Mouse (Mus musculus): Measurements from ENCODE around the gene Cisd3. TPM values are rescaled to one million over a fixed set of nuclear protein-coding genes. Genes with fewer than 3 reads are reported as not detected.
A peak's percentile ranks its signal among the peaks of the same experiment; 100 is the strongest.
"Not testable (repeated sequence)": the region's sequence is repeated elsewhere in the genome, so short reads cannot be mapped to it uniquely, and the experiment has no call there.

Gene Cisd3
- polyA plus RNA-seq, 1 experiment from 2014 or later: 28.3 TPM

DNA sequence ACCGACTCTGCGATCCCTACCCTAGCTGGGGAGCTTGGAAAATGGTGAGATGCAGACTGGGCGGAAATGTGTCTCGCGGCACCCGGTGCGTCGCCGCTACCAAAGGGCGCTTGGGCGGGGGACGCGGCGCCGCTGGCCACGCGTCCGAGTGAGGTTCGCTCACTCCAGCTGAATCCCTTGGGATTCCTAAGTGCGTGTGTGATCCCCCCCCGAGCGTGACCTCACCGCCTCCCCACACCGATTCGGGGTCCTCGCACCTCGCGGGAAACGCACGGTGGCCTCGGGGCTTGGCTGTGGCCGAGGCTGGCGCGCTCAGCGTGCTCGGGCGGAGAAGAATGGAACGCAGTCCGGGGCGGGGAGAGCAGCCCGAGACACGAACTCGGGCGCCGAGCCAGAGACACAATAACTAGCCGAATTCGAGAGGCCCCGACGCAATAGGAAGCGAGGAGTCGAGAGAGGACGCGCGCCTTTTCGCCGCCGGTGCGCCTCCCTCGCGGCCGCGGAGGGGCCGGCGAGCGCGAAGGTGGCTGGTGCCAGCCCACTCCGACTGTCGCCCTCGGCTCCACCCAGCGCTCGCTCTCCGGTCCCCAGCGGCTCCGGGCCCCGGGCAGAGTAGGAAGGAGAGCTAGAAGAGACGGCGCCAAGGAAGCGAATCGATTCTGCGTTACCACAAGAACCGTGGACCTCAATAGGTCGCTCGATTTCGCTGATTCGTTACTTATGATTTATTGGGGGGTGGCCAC is 14.5 kb downstream of the Cisd3 start, which contains the start of gene Pcgf2:
Pcgf2 (minus strand) TSS at position 495 of the 743 bp plus-strand sequence.
- peak within 1 kb of the TSS; percentile 88 for H3K4me2 ChIP-seq (ENCODE audit: low read depth, low read length)
- H3K36me3 ChIP-seq (ENCODE audit: control insufficient read depth, insufficient read depth, low read length): no peaks in the 10 kb centered on the region
- H3K9ac ChIP-seq (replicated peaks; ENCODE audit: low read depth, low read length): peak within 1 kb of the TSS; percentile 85
- H3K27me3 ChIP-seq (ENCODE audit: control insufficient read depth, insufficient read depth, low read length): no peaks in the 10 kb centered on the region
- ATAC-seq (ENCODE audit: low read depth): peak; percentile 19
- no peaks in the 10 kb centered on the region for H3K9me3 ChIP-seq (ENCODE audit: control insufficient read depth, low read length)
- peak within 1 kb of the TSS; percentile 86 for H3K4me3 ChIP-seq (ENCODE audit: low read depth, low read length)
- H3K27ac ChIP-seq (ENCODE audit: low read depth, low read length): peak within 1 kb of the TSS; percentile 88
- H3K4me1 ChIP-seq (ENCODE audit: control insufficient read depth, insufficient read depth, low read length): peaks cover 48% of the 10 kb centered on the region
- WGBS: under 1% methylated on average over 84 of the region's 85 CpGs

DNA sequence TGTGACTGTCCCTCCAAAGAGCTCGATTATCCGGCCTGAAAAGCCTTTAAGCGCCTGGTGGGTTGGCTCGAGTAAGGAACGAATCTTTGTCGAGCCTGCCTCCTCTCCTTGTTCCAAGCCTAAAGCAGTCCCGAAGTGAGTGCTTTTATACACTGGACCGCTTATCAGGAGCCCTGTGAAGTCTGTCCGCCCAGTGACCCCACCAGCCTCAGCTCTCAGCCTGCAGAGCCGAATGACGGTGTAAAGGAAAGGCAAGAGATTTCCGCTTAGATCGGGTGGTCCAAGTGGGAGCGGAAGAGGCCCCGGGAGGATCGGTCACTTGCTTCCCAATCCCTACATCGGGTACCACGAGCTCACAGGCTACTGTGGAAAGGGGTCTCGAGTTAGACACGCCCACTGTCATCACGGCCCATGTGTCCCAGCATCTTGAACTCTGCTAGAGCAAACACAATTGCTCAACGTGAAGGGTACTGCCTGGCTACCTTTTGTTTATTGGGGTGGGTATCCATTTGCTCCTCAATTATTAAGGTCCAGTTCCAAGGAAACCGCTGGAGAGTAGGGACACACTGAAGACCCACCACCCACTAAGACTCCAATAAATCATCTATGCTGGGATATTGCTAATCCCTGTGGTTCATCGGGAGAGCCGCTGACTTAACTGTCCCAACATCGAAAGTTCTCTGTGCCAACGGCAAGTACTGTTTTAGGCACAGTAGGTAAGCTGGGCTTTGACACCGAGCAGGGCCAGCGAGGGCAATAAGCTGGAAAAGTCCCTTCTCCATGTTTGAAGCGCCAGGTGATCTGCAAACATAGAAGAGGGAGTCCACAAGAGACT is 15.3 kb downstream of the Cisd3 start:
- H3K9ac ChIP-seq (replicated peaks; ENCODE audit: low read depth, low read length): peak overlapping the region; percentile 85
- no peaks in the 10 kb centered on the region for H3K27me3 ChIP-seq (ENCODE audit: control insufficient read depth, insufficient read depth, low read length)
- no peak for ATAC-seq (ENCODE audit: low read depth)
- H3K36me3 ChIP-seq (ENCODE audit: control insufficient read depth, insufficient read depth, low read length): no peaks in the 10 kb centered on the region
- WGBS: 14% methylated on average over 30 of the region's 30 CpGs
- H3K27ac ChIP-seq (ENCODE audit: low read depth, low read length): peak overlapping the region; percentile 88
- peaks cover 40% of the 10 kb centered on the region for H3K4me1 ChIP-seq (ENCODE audit: control insufficient read depth, insufficient read depth, low read length)
- H3K9me3 ChIP-seq (ENCODE audit: control insufficient read depth, low read length): no peaks in the 10 kb centered on the region
- peak overlapping the region; percentile 80 for H3K4me2 ChIP-seq (ENCODE audit: low read depth, low read length)
- H3K4me3 ChIP-seq (ENCODE audit: low read depth, low read length): peak overlapping the region; percentile 86

DNA sequence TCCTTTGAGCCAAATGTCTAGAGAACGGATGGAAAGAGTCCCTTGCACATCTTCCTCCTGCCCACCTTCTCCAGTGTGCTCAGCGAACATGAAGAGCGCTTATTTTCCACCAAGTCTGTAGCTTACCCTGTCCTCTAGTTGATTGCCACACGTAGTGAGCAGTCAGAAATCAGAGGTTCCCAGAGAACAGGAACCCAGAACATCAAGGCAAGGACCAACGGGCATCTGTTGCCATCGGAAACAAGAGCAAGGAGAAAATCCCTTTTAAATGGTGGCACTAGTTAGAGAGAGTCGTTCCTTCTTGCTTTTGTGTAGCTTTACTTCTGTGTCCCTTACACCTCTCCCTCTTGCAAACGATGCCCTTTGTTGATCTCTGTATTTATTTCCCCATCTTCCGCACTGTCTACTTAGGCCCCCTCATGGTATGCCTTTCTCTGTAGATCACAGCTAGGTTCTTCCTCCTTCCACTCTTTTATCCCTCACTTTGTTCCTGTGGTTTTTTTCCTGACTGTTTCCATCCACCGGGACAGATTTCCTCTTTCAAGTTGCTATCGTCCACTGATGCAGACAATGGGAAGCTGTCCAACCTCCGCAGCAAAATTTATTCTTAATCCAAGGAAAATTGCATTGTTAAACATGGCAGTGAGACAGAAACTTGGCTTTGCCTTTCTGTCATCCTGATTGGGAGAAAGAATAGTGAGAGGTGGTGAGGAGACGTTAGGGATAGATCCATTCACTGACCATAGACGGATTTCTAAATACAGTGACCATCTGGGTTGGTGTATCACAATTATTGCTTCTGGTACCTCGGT is 16.2 kb downstream of the Cisd3 start:
- no peaks in the 10 kb centered on the region for H3K27me3 ChIP-seq (ENCODE audit: control insufficient read depth, insufficient read depth, low read length)
- peaks cover 32% of the 10 kb centered on the region for H3K4me1 ChIP-seq (ENCODE audit: control insufficient read depth, insufficient read depth, low read length)
- WGBS: 49% methylated on average over 15 of the region's 15 CpGs
- H3K4me3 ChIP-seq (ENCODE audit: low read depth, low read length): peak overlapping the region; percentile 86
- 0 out of 2 replicates have a peak, but pooled peaks cover 3% of the 10 kb centered on the region for H3K36me3 ChIP-seq (ENCODE audit: control insufficient read depth, insufficient read depth, low read length)
- no peak overlapping the region for H3K9ac ChIP-seq (replicated peaks; ENCODE audit: low read depth, low read length)
- H3K27ac ChIP-seq (ENCODE audit: low read depth, low read length): peak overlapping the region; percentile 84; the same call in 1 of the 2 replicates
- ATAC-seq (ENCODE audit: low read depth): no peak
- H3K9me3 ChIP-seq (ENCODE audit: control insufficient read depth, low read length): no peaks in the 10 kb centered on the region
- H3K4me2 ChIP-seq (ENCODE audit: low read depth, low read length): peak overlapping the region; percentile 85

DNA sequence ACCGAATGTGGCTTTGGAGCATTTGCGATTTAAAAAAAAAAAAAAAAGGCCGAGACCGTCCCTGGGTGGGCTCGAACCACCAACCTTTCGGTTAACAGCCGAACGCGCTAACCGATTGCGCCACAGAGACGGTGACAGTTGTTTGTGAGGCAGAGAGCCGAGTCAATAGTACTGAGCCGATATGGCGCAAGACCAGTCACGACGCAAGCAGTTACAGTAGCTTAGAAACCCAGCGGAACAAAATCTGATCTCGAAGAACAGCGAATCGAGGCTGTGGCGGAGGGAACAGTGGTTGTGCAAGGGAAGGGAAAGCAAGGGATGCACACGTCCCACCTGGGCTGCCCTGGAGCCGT is 16.7 kb downstream of the Cisd3 start:
- Histone ChIP-seq H3K27me3 (ENCODE audit: control insufficient read depth, insufficient read depth, low read length) (no peaks in the 10 kb centered on the region), H3K27ac (ENCODE audit: low read depth, low read length) (peak overlapping the region; percentile 84), H3K9me3 (ENCODE audit: control insufficient read depth, low read length) (no peaks in the 10 kb centered on the region), H3K4me1 (ENCODE audit: control insufficient read depth, insufficient read depth, low read length) (peaks cover 26% of the 10 kb centered on the region), H3K9ac (replicated peaks; ENCODE audit: low read depth, low read length) (peak overlapping the region; percentile 57), H3K4me3 (ENCODE audit: low read depth, low read length) (peak overlapping the region; percentile 86), H3K36me3 (ENCODE audit: control insufficient read depth, insufficient read depth, low read length) (peaks cover 8% of the 10 kb centered on the region; the same call in 1 of the 2 replicates), H3K4me2 (ENCODE audit: low read depth, low read length) (peak overlapping the region; percentile 85)
- no peak; the same call in 1 of the 2 replicates for ATAC-seq (ENCODE audit: low read depth)
- WGBS: under 1% methylated on average over 24 of the region's 24 CpGs

DNA sequence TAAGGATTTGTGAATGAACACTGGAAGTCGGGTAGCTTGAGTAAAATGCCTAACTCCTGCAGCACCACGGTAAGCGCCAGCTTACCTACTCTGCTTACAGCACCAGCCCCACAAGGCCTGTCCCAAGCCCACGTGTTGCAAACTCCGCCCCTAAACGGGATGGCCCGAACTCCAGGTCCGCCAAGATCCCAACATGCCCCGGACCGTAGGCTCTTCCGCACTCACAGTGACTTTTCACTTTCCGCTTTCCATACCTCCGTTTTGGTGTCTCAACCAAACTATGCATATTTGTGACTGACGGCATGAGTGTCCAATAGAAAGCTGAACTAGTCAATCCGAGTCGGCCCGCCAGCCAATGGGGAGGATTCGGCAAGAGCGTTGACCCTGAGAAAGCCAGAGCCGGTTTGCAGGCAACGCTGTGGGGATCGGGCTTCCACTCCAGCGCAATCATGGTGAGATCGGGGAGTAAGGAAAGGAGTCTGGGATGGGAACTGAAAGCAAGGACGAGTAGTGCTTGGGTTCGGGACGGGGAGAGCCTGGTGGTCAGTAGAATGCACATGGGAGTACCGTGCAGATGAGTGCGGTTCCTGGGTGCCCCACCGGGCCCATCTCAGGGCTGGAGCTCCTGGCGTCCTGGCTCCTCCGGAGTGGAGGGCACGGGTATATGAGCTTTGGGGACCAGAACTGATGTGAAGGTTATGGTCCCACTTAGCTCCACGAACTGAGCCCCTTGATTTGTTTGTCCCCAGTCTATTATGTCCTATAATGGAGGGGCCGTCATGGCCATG is 17.6 kb downstream of the Cisd3 start, which contains the start of gene Psmb3:
Psmb3 (plus strand) TSS at position 361 of the 788 bp plus-strand sequence.
- H3K4me3 ChIP-seq (ENCODE audit: low read depth, low read length): peak within 1 kb of the TSS; percentile 86
- H3K27me3 ChIP-seq (ENCODE audit: control insufficient read depth, insufficient read depth, low read length): no peaks in the 10 kb centered on the region
- H3K36me3 ChIP-seq (ENCODE audit: control insufficient read depth, insufficient read depth, low read length): peaks cover 10% of the 10 kb centered on the region; the same call in 1 of the 2 replicates
- H3K4me1 ChIP-seq (ENCODE audit: control insufficient read depth, insufficient read depth, low read length): peaks cover 20% of the 10 kb centered on the region
- peak within 1 kb of the TSS; percentile 57 for H3K9ac ChIP-seq (replicated peaks; ENCODE audit: low read depth, low read length)
- peak; percentile 89 for ATAC-seq (ENCODE audit: low read depth)
- H3K9me3 ChIP-seq (ENCODE audit: control insufficient read depth, low read length): no peaks in the 10 kb centered on the region
- under 1% methylated on average over 35 of the region's 35 CpGs for WGBS
- H3K27ac ChIP-seq (ENCODE audit: low read depth, low read length): peak within 1 kb of the TSS; percentile 84
- peak within 1 kb of the TSS; percentile 85 for H3K4me2 ChIP-seq (ENCODE audit: low read depth, low read length)

DNA sequence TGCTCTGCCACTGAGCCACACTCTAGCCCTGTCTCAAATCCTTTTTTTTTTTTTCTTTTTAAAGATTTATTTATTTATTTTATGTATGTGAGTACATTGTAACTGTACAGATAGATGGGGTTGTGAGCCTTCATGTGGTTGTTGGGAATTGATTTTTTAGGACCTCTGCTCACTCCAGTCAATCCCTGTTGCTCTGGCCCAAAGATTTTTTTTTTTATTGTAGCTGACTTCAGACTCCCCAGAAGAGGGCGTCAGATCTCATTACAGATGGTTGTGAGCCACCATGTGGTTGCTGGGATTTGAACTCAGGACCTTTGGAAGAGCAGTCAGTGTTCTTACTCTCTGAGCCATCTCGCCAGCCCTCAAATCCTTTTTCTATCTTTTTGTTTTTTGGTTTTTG is 24.4 kb downstream of the Cisd3 start:
- H3K9ac ChIP-seq (replicated peaks; ENCODE audit: low read depth, low read length); ATAC-seq (ENCODE audit: low read depth): not testable (repeated sequence)

DNA sequence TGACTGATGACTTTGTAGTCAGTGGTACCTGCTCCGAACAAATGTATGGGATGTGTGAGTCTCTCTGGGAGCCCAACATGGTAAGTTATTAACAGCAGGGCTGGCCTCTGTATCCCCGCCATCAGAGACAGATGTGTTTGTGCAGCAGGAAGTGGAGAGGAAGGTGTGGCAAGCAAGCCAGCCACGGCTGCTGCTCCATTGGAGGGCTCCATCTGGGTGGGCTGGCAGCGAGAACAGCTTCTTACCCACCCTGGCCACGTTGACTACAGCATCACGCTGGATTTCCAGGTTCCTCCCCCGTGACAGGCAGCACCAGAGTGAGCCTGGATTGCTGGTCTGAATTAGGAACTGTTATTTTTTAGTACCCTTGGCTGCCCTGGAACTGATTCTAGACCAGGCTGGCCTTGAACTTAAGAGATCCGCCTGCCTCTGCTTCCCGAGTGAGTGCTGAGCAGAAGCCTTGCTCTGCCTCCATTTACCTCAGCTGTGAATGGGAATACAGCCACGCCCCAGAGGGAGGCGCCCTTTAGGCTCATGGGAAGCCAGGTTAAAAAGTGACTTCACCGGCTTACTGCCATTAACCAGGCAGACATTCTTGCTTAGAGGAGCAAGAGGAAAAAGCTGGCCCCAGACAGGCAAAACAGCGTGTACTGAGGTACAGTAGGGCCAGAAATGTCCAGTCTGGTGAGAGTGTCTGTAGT is 25.7 kb downstream of the Cisd3 start:
- H3K4me1 ChIP-seq (ENCODE audit: control insufficient read depth, insufficient read depth, low read length): no peaks in the 10 kb centered on the region
- no peak overlapping the region for H3K4me2 ChIP-seq (ENCODE audit: low read depth, low read length)
- no peak overlapping the region for H3K4me3 ChIP-seq (ENCODE audit: low read depth, low read length)
- WGBS: 89% methylated on average over 13 of the region's 13 CpGs
- H3K9ac ChIP-seq (replicated peaks; ENCODE audit: low read depth, low read length): no peak overlapping the region
- ATAC-seq (ENCODE audit: low read depth): no peak
- no peaks in the 10 kb centered on the region for H3K27me3 ChIP-seq (ENCODE audit: control insufficient read depth, insufficient read depth, low read length)
- H3K9me3 ChIP-seq (ENCODE audit: control insufficient read depth, low read length): no peaks in the 10 kb centered on the region
- H3K36me3 ChIP-seq (ENCODE audit: control insufficient read depth, insufficient read depth, low read length): peaks cover 26% of the 10 kb centered on the region
- H3K27ac ChIP-seq (ENCODE audit: low read depth, low read length): no peak overlapping the region

More for the DNA sequence above, 24.4 kb downstream of the Cisd3 start:
- 85% methylated on average over 2 of the region's 2 CpGs for WGBS
- H3K36me3 ChIP-seq (ENCODE audit: control insufficient read depth, insufficient read depth, low read length): peaks cover 28% of the 10 kb centered on the region
- not testable (repeated sequence) for H3K4me3 ChIP-seq (ENCODE audit: low read depth, low read length); H3K9me3 ChIP-seq (ENCODE audit: control insufficient read depth, low read length); H3K27me3 ChIP-seq (ENCODE audit: control insufficient read depth, insufficient read depth, low read length); H3K4me2 ChIP-seq (ENCODE audit: low read depth, low read length); H3K27ac ChIP-seq (ENCODE audit: low read depth, low read length); H3K4me1 ChIP-seq (ENCODE audit: control insufficient read depth, insufficient read depth, low read length)

All from neural tube, embryonic 14.5 days (tissue).